Mouse (Mus musculus): Measurements from ENCODE around the gene Klhl40.
A peak's percentile ranks its signal among the peaks of the same experiment; 100 is the strongest.

The Klhl40 gene

GRCm38 (mm10) chr9:121777484-121778065 is at the start of gene Klhl40:
Gene Klhl40, plus strand, starts transcription at chr9:121777607.
- DNase-seq (ENCODE audit: low read depth, low spot score) = no peak

GRCm38 (mm10) chr9:121740490-121740889 is 36.9 kb upstream of the Klhl40 start:
- no peak for DNase-seq (ENCODE audit: low read depth, low spot score)

GRCm38 (mm10) chr9:121741168-121741567 is 36.2 kb upstream of the Klhl40 start:
- DNase-seq (ENCODE audit: low read depth, low spot score) = no peak

GRCm38 (mm10) chr9:121744051-121744450 is 33.4 kb upstream of the Klhl40 start:
- DNase-seq (ENCODE audit: low read depth, low spot score) = no peak

- DNase-seq (ENCODE audit: low read depth, low spot score) = no peak
These were observed 24.6 kb upstream of the Klhl40 start for GRCm38 (mm10) chr9:121752774-121753173.

GRCm38 (mm10) chr9:121754624-121755023 is 22.8 kb upstream of the Klhl40 start:
- DNase-seq (ENCODE audit: low read depth, low spot score) = no peak

- DNase-seq (ENCODE audit: low read depth, low spot score) = no peak
These were observed 20.6 kb upstream of the Klhl40 start for GRCm38 (mm10) chr9:121756785-121757184.

- DNase-seq (ENCODE audit: low read depth, low spot score) = peak; percentile 76
These were observed 20.0 kb upstream of the Klhl40 start for GRCm38 (mm10) chr9:121757432-121757831.

- peak; percentile 80 for DNase-seq (ENCODE audit: low read depth, low spot score)
These were observed 19.3 kb upstream of the Klhl40 start for GRCm38 (mm10) chr9:121757835-121758814.

GRCm38 (mm10) chr9:121759091-121760081 is 18.0 kb upstream of the Klhl40 start, which contains the start of gene Zfp651:
Gene Zfp651, plus strand, starts transcription at chr9:121759330.
- peak; percentile 49 for DNase-seq (ENCODE audit: low read depth, low spot score)

- DNase-seq (ENCODE audit: low read depth, low spot score) = peak; percentile 62
These were observed 16.9 kb upstream of the Klhl40 start for GRCm38 (mm10) chr9:121760271-121761090.

- DNase-seq (ENCODE audit: low read depth, low spot score) = peak; percentile 76
These were observed 16.2 kb upstream of the Klhl40 start for GRCm38 (mm10) chr9:121761091-121761665.

- no peak for DNase-seq (ENCODE audit: low read depth, low spot score)
These were observed 15.6 kb upstream of the Klhl40 start for GRCm38 (mm10) chr9:121761787-121762186.

GRCm38 (mm10) chr9:121762248-121762647 is 15.2 kb upstream of the Klhl40 start:
- DNase-seq (ENCODE audit: low read depth, low spot score) = no peak

- DNase-seq (ENCODE audit: low read depth, low spot score) = no peak
These were observed 14.6 kb upstream of the Klhl40 start for GRCm38 (mm10) chr9:121762761-121763160.

- DNase-seq (ENCODE audit: low read depth, low spot score) = no peak
These were observed 13.7 kb upstream of the Klhl40 start for GRCm38 (mm10) chr9:121763716-121764115.

- DNase-seq (ENCODE audit: low read depth, low spot score) = no peak
These were observed 12.1 kb upstream of the Klhl40 start for GRCm38 (mm10) chr9:121765166-121765855.

GRCm38 (mm10) chr9:121772412-121772811 is 5.0 kb upstream of the Klhl40 start:
- DNase-seq (ENCODE audit: low read depth, low spot score) = no peak

- DNase-seq (ENCODE audit: low read depth, low spot score) = no peak
These were observed 1.5 kb upstream of the Klhl40 start for GRCm38 (mm10) chr9:121775951-121776350.

GRCm38 (mm10) chr9:121776511-121776910 is 896 bp upstream of the Klhl40 start:
- peak; percentile 43 for DNase-seq (ENCODE audit: low read depth, low spot score)

All from 3T3-L1 (cell line).